Mouse (Mus musculus): ENCODE data around the gene Nedd4. TPM values are rescaled to one million over a fixed set of nuclear protein-coding genes. Genes with fewer than 3 reads are reported as not detected.
"Not testable (repeated sequence)": the region's sequence is repeated elsewhere in the genome, so short reads cannot be mapped to it uniquely, and the experiment has no call there.

The Nedd4 gene
- total RNA-seq, 2 experiments from 2014 or later: 392 to 399 TPM

DNA sequence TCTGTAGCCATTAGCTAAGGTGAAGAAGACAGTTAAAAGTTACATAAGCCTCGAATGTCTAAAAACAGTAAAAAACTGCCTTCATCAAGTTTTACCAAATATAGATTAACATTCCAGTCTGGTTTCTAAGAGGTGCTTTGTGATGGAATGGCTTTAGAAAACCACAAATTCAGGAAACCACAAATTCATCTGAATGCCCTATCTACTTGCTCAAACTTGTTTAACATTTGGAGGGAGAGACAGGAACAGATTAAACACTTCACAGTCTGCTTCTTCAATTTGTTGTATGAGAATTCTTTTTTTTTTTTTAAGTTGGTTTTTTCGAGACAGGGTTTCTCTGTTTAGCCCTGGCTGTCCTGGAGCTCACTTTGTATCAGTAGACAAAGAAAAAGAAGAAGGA, 12.4 kb upstream of the Nedd4 start:
- DNase-seq: no peak
- intact Hi-C loops (cut with DNase I): no loop called here

DNA sequence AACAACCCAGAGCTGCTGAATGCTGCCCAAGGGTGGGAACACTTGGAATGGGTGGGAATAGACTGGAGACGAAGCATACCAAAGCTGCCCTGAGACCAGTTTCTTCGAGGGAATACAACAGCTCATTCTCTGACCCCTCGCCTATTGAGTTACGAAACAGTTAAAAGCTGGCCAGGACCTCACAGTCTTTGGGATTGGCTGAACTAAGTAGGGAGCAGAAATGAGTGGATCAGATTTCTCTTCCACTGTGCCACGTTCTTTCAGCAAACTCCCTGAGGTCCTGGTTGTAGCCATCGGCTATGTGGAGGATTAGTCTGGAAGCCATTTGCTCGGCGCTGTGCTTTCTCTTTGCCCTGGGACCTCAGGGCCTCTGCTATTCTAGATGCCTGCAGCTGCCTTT, 9.2 kb upstream of the Nedd4 start:
- intact Hi-C loops (cut with DNase I): no loop called here
- no peak for DNase-seq

GRCm38 (mm10) chr9:72653533-72653932, 8.6 kb upstream of the Nedd4 start:
- intact Hi-C loops (cut with DNase I): no loop called here
- no peak for DNase-seq

GRCm38 (mm10) chr9:72654593-72655242, 7.4 kb upstream of the Nedd4 start:
- DNase-seq: peak; percentile 54
- intact Hi-C loops (cut with DNase I): no loop called here

DNA sequence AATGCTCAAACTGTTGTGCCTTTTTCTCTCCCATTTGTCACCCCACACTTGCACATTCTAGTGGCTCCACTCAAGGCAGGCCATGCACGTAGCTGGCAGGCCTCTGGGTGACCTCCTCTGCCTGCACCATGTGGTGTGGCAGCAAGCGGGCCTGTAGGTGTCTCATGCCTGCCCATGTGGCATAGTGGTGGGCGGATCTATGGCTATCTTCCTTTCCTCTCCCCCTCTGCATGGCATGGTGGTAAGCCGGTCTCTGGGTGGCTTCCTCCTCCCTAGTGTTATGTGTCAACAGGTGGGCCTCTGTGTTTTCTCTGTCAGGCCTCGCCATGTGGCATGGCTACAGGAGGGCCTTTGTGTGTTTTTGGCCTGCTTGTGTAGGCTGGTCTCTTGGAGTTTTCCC, 6.5 kb upstream of the Nedd4 start:
- intact Hi-C loops (cut with DNase I): no loop called here
- peak; percentile 47 for DNase-seq

DNA sequence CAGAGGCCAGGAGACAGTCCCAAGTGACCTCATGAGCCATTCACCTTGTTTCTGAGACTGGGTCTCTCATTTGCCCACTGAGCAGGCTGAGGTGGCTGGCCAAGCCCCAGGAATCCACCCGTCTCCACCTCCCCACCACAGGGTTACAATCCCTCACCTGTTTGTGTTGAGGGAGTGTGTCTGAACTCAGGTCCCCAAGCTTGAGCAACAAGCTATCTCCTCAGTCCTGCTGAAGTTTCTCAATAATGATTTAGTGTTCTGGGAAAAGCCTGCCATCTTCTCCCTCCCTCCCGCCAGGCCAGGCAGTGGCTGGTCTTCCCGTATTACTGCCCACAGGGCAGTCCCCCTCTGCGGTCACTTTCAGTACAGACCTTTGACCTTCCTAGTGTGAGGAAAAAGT, 5.7 kb upstream of the Nedd4 start:
- no peak for DNase-seq
- intact Hi-C loops (cut with DNase I): no loop called here

DNA sequence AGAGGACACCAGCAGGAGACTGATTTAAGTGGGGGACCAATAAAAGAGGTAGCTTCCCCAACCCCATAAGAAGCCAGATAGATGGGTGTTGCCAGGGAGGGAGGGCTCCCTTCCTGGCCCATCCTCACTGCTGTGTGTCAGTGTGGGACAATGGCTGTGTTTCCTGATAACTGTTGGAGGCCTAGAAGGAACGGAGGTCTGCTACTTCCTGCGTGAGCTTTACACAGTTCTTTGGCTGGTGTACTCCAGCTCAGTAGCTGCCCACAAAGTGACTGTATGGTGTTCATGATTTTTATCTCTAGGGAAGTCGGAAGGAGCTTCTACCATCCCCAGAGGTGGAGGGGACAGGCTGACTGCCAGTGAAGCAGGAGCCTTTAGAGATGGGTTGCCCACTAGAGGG, 5.2 kb upstream of the Nedd4 start:
- intact Hi-C loops (cut with DNase I): no loop called here

GRCm38 (mm10) chr9:72657694-72658093, 4.5 kb upstream of the Nedd4 start:
- no peak for DNase-seq
- intact Hi-C loops (cut with DNase I): no loop called here

More for the DNA sequence above, 5.2 kb upstream of the Nedd4 start:
- no peak for DNase-seq

DNA sequence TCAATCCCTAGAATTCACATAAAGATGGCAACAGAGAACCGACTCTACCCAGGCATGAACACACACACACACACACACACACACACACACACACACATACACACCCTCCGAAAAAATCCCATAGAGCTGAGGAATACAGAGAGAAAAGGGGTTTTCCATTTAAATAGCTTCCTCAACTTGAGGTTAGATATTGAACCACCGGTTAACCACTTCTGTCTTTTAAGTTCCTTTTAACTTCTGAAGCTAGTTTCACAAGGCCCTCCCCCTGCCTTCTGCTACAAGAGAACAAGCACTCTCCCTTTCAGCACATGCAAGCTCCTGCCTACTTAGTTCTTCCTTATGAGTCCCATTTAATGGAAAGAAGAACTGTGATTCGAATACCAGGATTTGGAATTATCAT, 2.0 kb upstream of the Nedd4 start:
- intact Hi-C loops (cut with DNase I): no loop called here
- no peak for DNase-seq

- intact Hi-C loops (cut with DNase I): no loop called here
- DNase-seq: no peak
These were observed 1.2 kb upstream of the Nedd4 start for GRCm38 (mm10) chr9:72660911-72661310.

DNA sequence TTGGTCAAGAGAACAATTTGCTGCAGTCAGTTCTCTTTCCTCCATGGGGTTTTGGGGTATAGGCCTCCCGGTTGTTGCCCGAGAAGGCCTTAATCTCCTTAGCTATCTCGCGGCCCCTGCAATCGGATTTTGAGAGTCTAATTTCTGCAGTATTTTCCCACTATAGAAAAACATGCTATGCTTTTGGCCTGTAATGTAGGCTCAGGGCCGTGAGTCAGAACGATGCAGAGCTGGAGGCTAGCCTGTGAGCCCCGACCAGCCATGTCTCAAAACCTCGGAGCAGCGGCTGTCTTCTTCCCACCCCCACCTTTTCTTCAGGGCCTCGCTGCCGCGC, 618 bp upstream of the Nedd4 start:
- intact Hi-C loops (cut with DNase I): no loop called here
- no peak for DNase-seq

GRCm38 (mm10) chr9:72662691-72663533, 766 bp downstream of the Nedd4 start:
- intact Hi-C loops (cut with DNase I): no loop called here
- DNase-seq: peak; percentile 86

GRCm38 (mm10) chr9:72663534-72663918, 1.4 kb downstream of the Nedd4 start:
- no peak for DNase-seq
- intact Hi-C loops (cut with DNase I): no loop called here

DNA sequence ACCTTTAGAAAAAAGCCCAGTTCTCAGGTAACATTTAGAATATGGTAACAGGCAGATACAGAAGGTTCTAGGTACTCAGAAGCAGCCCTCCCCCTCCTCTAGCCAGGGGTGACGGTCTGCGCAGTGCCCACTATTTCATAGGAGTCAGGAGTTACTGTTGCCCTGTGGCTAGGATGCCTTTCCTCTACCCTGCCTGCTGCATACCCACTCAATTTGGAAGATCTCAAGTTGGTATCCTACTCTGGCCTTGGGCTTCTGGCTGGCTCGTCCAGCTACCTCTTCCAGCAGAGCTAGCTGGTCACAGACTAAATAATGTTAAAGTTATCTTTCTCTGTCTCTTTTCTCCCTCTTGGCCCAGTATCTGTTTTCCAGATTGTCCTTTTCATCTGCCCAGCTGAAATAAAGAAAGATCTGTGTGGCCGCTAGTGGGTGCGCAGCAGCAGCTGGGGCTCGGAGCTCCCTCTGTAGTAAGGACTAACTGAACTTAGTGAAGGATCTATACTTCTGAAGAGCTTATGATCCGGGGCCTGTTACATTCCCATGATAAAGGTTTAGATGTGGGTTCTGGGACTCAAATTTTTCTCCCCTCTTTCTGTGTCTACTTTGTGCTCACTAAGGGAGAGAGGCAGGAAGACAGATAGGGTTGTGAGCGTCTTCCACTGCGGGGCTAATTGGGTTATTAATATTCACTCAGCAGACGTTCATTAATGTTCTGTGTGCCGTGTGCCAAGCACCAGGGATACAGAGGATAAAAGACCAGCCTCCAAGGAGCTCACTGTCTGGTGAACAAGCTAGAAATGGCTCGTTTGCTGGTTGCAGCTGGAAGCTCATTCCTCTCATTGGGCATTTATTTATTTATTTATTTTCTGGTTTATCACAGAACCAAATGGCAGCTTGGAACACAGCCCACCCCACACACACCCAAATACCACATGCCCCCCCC, 2.5 kb downstream of the Nedd4 start:
- no peak for DNase-seq
- intact Hi-C loops (cut with DNase I): no loop called here

GRCm38 (mm10) chr9:72665517-72665916, 3.4 kb downstream of the Nedd4 start:
- intact Hi-C loops (cut with DNase I): no loop called here
- no peak for DNase-seq

DNA sequence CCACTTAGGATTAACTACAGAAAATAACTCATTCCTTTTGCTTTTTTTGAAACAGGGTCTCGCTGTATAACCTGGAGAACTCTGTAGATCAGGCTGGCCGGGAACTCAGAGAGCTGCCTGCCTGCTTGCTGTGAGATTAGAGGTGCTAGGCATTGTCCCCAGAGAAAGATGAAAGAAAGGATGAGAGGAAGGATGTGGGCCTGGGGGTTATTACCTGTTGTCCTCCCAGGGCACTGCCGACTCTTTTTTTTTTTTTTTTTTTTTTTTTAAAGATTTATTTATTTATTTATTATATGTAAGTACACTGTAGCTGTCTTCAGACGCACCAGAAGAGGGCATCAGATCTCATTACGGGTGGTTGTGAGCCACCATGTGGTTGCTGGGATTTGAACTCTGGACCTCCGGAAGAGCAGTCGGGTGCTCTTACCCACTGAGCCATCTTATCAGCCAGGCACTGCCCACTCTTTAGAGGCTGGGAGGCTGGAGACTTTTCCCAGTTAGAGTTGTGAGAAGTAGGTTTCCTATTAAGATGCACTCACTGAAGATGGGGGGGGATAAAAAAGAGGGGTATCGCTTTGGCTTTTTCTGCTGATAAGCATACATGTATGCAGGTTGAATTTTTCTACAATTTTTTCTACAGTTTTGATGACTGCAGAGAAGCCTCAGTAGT, 4.3 kb downstream of the Nedd4 start:
- DNase-seq; intact Hi-C loops (cut with DNase I): not testable (repeated sequence)

DNA sequence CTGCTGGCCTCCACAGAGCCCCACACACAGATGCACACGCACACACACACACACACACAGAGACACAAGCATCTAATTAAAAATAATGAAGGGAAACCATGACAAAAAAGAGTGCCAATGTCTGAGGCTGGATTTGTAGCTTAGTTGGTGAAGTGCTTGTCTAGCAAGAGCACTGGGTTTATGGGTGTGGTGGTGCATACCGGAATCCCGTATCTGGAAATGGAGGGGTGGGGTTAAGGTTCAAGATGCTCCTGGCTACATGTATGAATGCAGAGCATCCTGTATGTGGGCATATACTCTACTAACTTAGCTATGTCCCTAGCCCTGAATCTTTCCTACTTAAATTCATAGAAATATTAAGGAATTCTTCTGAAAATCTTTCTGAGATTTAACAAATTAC, 5.0 kb downstream of the Nedd4 start:
- intact Hi-C loops (cut with DNase I): no loop called here

GRCm38 (mm10) chr9:72669383-72669782, 7.2 kb downstream of the Nedd4 start:
- intact Hi-C loops (cut with DNase I): no loop called here
- peak; percentile 8 for DNase-seq

More for the DNA sequence above, 5.0 kb downstream of the Nedd4 start:
- no peak for DNase-seq

- peak; percentile 86 for DNase-seq
- intact Hi-C loops (cut with DNase I): loop anchor here (5.0 to 10.0 kb wide), 2 partner anchors 35 to 58 kb away; no protein-coding TSS in a partner anchor
These were observed 10.2 kb downstream of the Nedd4 start for GRCm38 (mm10) chr9:72672361-72672760.

DNA sequence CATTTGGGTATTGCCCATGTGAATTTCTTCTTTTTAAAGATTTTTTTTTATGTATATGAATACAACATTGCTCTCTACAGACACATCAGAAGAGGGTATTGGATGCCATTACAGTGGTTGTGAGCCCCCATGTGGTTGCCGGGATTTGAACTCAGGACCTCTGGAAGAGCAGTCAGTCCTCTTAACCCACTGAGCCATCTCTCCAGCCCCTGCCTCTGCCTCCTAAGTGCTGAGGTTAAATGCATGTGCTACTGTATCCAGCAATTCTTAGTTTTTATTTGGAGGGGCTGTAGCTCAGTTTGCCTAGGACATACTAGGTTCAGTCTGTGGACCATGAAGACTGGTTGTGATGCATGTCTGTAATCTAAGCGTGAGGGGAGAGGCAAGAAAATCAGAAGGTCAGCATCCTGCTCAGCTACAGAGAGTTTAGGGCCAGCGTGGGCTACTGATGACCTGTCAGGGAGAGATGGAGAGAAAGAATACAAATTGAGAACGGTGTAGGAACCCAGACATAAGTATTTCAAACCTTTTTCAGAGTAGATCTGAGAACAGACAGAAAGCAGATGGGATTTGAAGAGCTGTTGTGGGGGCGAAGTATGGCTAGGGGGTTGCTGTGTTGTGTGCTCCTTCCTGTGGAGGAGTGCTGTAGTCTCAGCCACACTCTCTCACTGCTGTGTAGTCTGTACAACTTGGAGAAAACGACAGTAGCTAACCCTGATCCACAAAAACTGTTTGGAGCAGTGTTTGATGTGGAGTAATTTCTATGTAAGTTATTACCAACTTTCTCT, 13.0 kb downstream of the Nedd4 start:
- no peak for DNase-seq
- intact Hi-C loops (cut with DNase I): loop anchor here (5.0 to 10.0 kb wide), 2 partner anchors 38 to 60 kb away; no protein-coding TSS in a partner anchor
